Mouse (Mus musculus): ENCODE measurements around the gene Sult2a7.

Sult2a7 gene

GRCm38 (mm10) chr7:14494130-14494529 lies at the start of gene Sult2a7:
Gene Sult2a7, minus strand, starts transcription at chr7:14494230.
- DNase-seq (ENCODE audit: extremely low spot score, low spot score): no peak

- DNase-seq (ENCODE audit: extremely low spot score, low spot score): no peak
Observed at GRCm38 (mm10) chr7:14525280-14525679, 31.2 kb upstream of the Sult2a7 start.

- no peak for DNase-seq (ENCODE audit: extremely low spot score, low spot score)
Observed at GRCm38 (mm10) chr7:14522636-14523035, 28.6 kb upstream of the Sult2a7 start.

- DNase-seq (ENCODE audit: extremely low spot score, low spot score): no peak
Observed at GRCm38 (mm10) chr7:14518301-14518700, 24.3 kb upstream of the Sult2a7 start.

- DNase-seq (ENCODE audit: extremely low spot score, low spot score): no peak
Observed at GRCm38 (mm10) chr7:14492886-14493285, 1.1 kb downstream of the Sult2a7 start.

- DNase-seq (ENCODE audit: extremely low spot score, low spot score): no peak
Observed at GRCm38 (mm10) chr7:14446534-14446933, 47.5 kb downstream of the Sult2a7 start, which contains the start of gene Sult2a8. Gene Sult2a8, minus strand, starts transcription at chr7:14446769.

GRCm38 (mm10) chr7:14439581-14439980 lies 54.4 kb downstream of the Sult2a7 start:
- DNase-seq (ENCODE audit: extremely low spot score, low spot score): no peak

GRCm38 (mm10) chr7:14438484-14438883 lies 55.5 kb downstream of the Sult2a7 start:
- DNase-seq (ENCODE audit: extremely low spot score, low spot score): no peak

- DNase-seq (ENCODE audit: extremely low spot score, low spot score): no peak
Observed at GRCm38 (mm10) chr7:14438029-14438428, 56.0 kb downstream of the Sult2a7 start.

Data from neural tube, embryonic 10.5 days (tissue).